Mouse (Mus musculus) gastrocnemius, adult 2 months (tissue): ENCODE results near the gene Ak1. TPM values are rescaled to one million over a fixed set of nuclear protein-coding genes. Genes with fewer than 3 reads are reported as not detected.

Experiments used
- DNase-seq: peaks from one replicate; pipeline ENCODE4 v3.0.0; 2022
- H3K27ac ChIP-seq: fragments of 200-600 bp; 2 replicates; pipeline ENCODE4 v1.8.1; 2022; ENCODE audit warnings: mild to moderate bottlenecking
- H3K4me3 ChIP-seq: fragments of 200-600 bp; 2 replicates; pipeline ENCODE4 v1.8.1; 2022; ENCODE audit warnings: mild to moderate bottlenecking, moderate library complexity
- CTCF ChIP-seq: fragments of 200-600 bp; IDR thresholded peaks from 2 replicates; pipeline ENCODE4 v1.8.1; 2022; ENCODE audit warnings: antibody characterized with exemption, mild to moderate bottlenecking, moderate library complexity
- intact Hi-C: fragments of 180-260 bp; cut with DNase I; formaldehyde crosslinking; loops from one replicate; pipeline ENCODE4 v1.15.1; 2025
- total RNA-seq, 2 experiments: library from RNA; stranded (reverse); gene quantifications; 2 replicates each; pipeline ENCODE4 v1.2.3; 2021

Gene Ak1
- total RNA-seq, 2 experiments from 2014 or later = 1,555 to 1,869 TPM

- peak; percentile 95 for DNase-seq
- peak within 1 kb of the TSS; percentile 86 for H3K4me3 ChIP-seq
- peak; percentile 55 for TF ChIP-seq CTCF
- peak within 1 kb of the TSS; percentile 90 for H3K27ac ChIP-seq
- intact Hi-C loops = no loop called here
These were observed 34.6 kb upstream of the Ak1 start, which contains the start of gene St6galnac4 for GRCm38 (mm10) chr2:32586871-32587351. Gene St6galnac4, plus strand, starts transcription at chr2:32587095.

GRCm38 (mm10) chr2:32587731-32588321, 33.7 kb upstream of the Ak1 start:
- H3K27ac ChIP-seq = peak overlapping the region; percentile 90
- peak overlapping the region; percentile 86 for H3K4me3 ChIP-seq
- intact Hi-C loops = no loop called here
- no peak for TF ChIP-seq CTCF
- peak; percentile 72 for DNase-seq

GRCm38 (mm10) chr2:32589213-32589795, 32.3 kb upstream of the Ak1 start:
- peak; percentile 61 for DNase-seq
- Histone ChIP-seq H3K4me3 (peak overlapping the region; percentile 86), H3K27ac (peak overlapping the region; percentile 90)
- TF ChIP-seq CTCF = no peak
- intact Hi-C loops = no loop called here

- DNase-seq = peak; percentile 85
- peak overlapping the region; percentile 90 for H3K27ac ChIP-seq
- TF ChIP-seq CTCF = no peak
These were observed 31.3 kb upstream of the Ak1 start for GRCm38 (mm10) chr2:32590224-32590623.

GRCm38 (mm10) chr2:32591249-32591648, 30.3 kb upstream of the Ak1 start:
- no peak overlapping the region for H3K4me3 ChIP-seq
- DNase-seq = no peak
- intact Hi-C loops = no loop called here
- TF ChIP-seq CTCF = no peak
- H3K27ac ChIP-seq = no peak overlapping the region; the same call in 1 of the 2 replicates

More at GRCm38 (mm10) chr2:32590224-32590623, 31.3 kb upstream of the Ak1 start:
- peak overlapping the region; percentile 86 for H3K4me3 ChIP-seq
- intact Hi-C loops = no loop called here

GRCm38 (mm10) chr2:32596725-32597124, 24.8 kb upstream of the Ak1 start:
- Histone ChIP-seq H3K27ac (peak overlapping the region; percentile 75), H3K4me3 (no peak overlapping the region)
- DNase-seq = peak; percentile 64
- no peak for TF ChIP-seq CTCF
- intact Hi-C loops = no loop called here

- H3K4me3 ChIP-seq = no peak overlapping the region
- DNase-seq = no peak
- peak overlapping the region; percentile 75 for H3K27ac ChIP-seq
- no peak for TF ChIP-seq CTCF
- intact Hi-C loops = no loop called here
These were observed 24.3 kb upstream of the Ak1 start for GRCm38 (mm10) chr2:32597248-32597647.

- Histone ChIP-seq H3K4me3 (no peak overlapping the region), H3K27ac (peak overlapping the region; percentile 75)
- no peak for TF ChIP-seq CTCF
- intact Hi-C loops = no loop called here
- DNase-seq = no peak
These were observed 23.9 kb upstream of the Ak1 start for GRCm38 (mm10) chr2:32597699-32598098.

GRCm38 (mm10) chr2:32598506-32598905, 23.1 kb upstream of the Ak1 start:
- DNase-seq = peak; percentile 49
- Histone ChIP-seq H3K4me3 (no peak overlapping the region), H3K27ac (peak overlapping the region; percentile 75; the same call in 1 of the 2 replicates)
- no peak for TF ChIP-seq CTCF
- intact Hi-C loops = no loop called here

- intact Hi-C loops = no loop called here
- H3K4me3 ChIP-seq = no peak within 1 kb of the TSS
- H3K27ac ChIP-seq = peak within 1 kb of the TSS; percentile 75; the same call in 1 of the 2 replicates
- no peak for TF ChIP-seq CTCF
- no peak for DNase-seq
These were observed 22.1 kb upstream of the Ak1 start, which contains the start of gene St6galnac6 for GRCm38 (mm10) chr2:32599409-32599808. Gene St6galnac6, plus strand, starts transcription at chr2:32599709.

- Histone ChIP-seq H3K4me3 (no peak overlapping the region), H3K27ac (peak overlapping the region; percentile 56)
- peak; percentile 62 for TF ChIP-seq CTCF
- intact Hi-C loops = no loop called here
- DNase-seq = peak; percentile 69
These were observed 20.0 kb upstream of the Ak1 start for GRCm38 (mm10) chr2:32601417-32602065.

- peak; percentile 91 for DNase-seq
- TF ChIP-seq CTCF = peak; percentile 100; the same call in 1 of the 2 replicates
- intact Hi-C loops = loop anchor here (1.0 kb wide), 1 partner anchor 19 kb away; no protein-coding TSS in a partner anchor
- H3K4me3 ChIP-seq = peak overlapping the region; percentile 66
- H3K27ac ChIP-seq = peak overlapping the region; percentile 56
These were observed 18.9 kb upstream of the Ak1 start for GRCm38 (mm10) chr2:32602600-32603054.

- no peak overlapping the region for H3K4me3 ChIP-seq
- no peak for DNase-seq
- intact Hi-C loops = loop anchor here (5.0 kb wide), 1 partner anchor 32 kb away; the partner anchor contains the start of genes Dpm2 and Pip5kl1
- no peak overlapping the region for H3K27ac ChIP-seq
- TF ChIP-seq CTCF = no peak
These were observed 16.9 kb upstream of the Ak1 start for GRCm38 (mm10) chr2:32604631-32605030.
